Comparison of ENCODE assay signal across 9 mouse cellular contexts in genomic region chr2:85131724-85132123, GRCm38 (mm10). TPM values are rescaled to one million over a fixed set of nuclear protein-coding genes. Genes with fewer than 3 reads are reported as not detected.
DNase-seq lines count a peak whose midpoint lies in the region; ATAC-seq lines count a peak whose summit lies in the region.
"Had no signal": no experiment of that assay in that cellular context is flagged by ENCODE, and none has a peak within 500 bp of the region (broad histone marks: within the 10 kb centered on the region; RNA-seq: fewer than 3 reads in every experiment).

No protein-coding gene starts in this region.

- WGBS in hindbrain, embryonic 13.5 days, result 10% methylated on average over 1 of the region's 1 CpGs
- WGBS in hindbrain, embryonic 14.5 days, result 17% methylated on average over 1 of the region's 1 CpGs
- WGBS in lung, embryonic 16.5 days, result 10% methylated on average over 1 of the region's 1 CpGs
- WGBS in heart, embryonic 16.5 days, result 0% methylated on average over 1 of the region's 1 CpGs
- WGBS in stomach, embryonic 16.5 days, result 24% methylated on average over 1 of the region's 1 CpGs

- no peaks in the 10 kb centered on the region for H3K36me3 ChIP-seq in hindbrain, embryonic 13.5 days
- H3K36me3 ChIP-seq in hindbrain, embryonic 14.5 days (replicated peaks; ENCODE audit: control insufficient read depth, insufficient read depth), result no peaks in the 10 kb centered on the region
- H3K36me3 ChIP-seq in lung, embryonic 16.5 days (ENCODE audit: control insufficient read depth, insufficient read depth, low read length), result no peaks in the 10 kb centered on the region
- no peaks in the 10 kb centered on the region for H3K36me3 ChIP-seq in heart, embryonic 16.5 days (ENCODE audit: control insufficient read depth, insufficient read depth)
- no peaks in the 10 kb centered on the region for H3K36me3 ChIP-seq in stomach, embryonic 16.5 days (ENCODE audit: control insufficient read depth, insufficient read depth, low read length)

- no peak for DNase-seq in hindbrain, embryonic 14.5 days (ENCODE audit: low spot score)
- DNase-seq in lung, postnatal 25 days (ENCODE audit: low spot score), result no peak
- no peak for DNase-seq in retina, postnatal 1 day
- DNase-seq: cerebellum, postnatal 10 days; right cerebral cortex, postnatal 14 days had no signal

- no peak overlapping the region for H3K4me3 ChIP-seq in hindbrain, embryonic 13.5 days
- H3K4me3 ChIP-seq in hindbrain, embryonic 14.5 days (replicated peaks; ENCODE audit: low read length), result no peak overlapping the region
- no peak overlapping the region for H3K4me3 ChIP-seq in lung, embryonic 16.5 days (ENCODE audit: low read length)
- no peak overlapping the region for H3K4me3 ChIP-seq in heart, embryonic 16.5 days (ENCODE audit: low read length)
- no peak overlapping the region for H3K4me3 ChIP-seq in stomach, embryonic 16.5 days (replicated peaks; ENCODE audit: low read length)

- no peaks in the 10 kb centered on the region for H3K4me1 ChIP-seq in hindbrain, embryonic 13.5 days (replicated peaks)
- no peaks in the 10 kb centered on the region for H3K4me1 ChIP-seq in hindbrain, embryonic 14.5 days (replicated peaks; ENCODE audit: control insufficient read depth, insufficient read depth, low read length)
- H3K4me1 ChIP-seq in lung, embryonic 16.5 days (replicated peaks; ENCODE audit: control insufficient read depth, insufficient read depth, low read length), result no peaks in the 10 kb centered on the region
- H3K4me1 ChIP-seq in heart, embryonic 16.5 days (ENCODE audit: control insufficient read depth, insufficient read depth, low read length), result peaks cover 10% of the 10 kb centered on the region
- H3K4me1 ChIP-seq in stomach, embryonic 16.5 days (ENCODE audit: control insufficient read depth, insufficient read depth, low read length), result peaks cover 6% of the 10 kb centered on the region; the same call in 1 of the 2 replicates

- peak; percentile 55; the same call in 1 of the 2 replicates for ATAC-seq in hindbrain, embryonic 13.5 days (ENCODE audit: low FRiP score)
- ATAC-seq in hindbrain, embryonic 14.5 days (ENCODE audit: low FRiP score), result no peak
- ATAC-seq in lung, embryonic 16.5 days (ENCODE audit: low read depth), result peak; percentile 65
- ATAC-seq in heart, embryonic 16.5 days (replicated peaks; ENCODE audit: extremely low read depth, insufficient read depth, low FRiP score), result peak; percentile 33
- ATAC-seq in stomach, embryonic 16.5 days (ENCODE audit: insufficient read depth, low FRiP score), result peak; percentile 33; the same call in 1 of the 2 replicates

- H3K27me3 ChIP-seq in hindbrain, embryonic 13.5 days, result no peaks in the 10 kb centered on the region
- no peaks in the 10 kb centered on the region for H3K27me3 ChIP-seq in hindbrain, embryonic 14.5 days (ENCODE audit: control insufficient read depth, insufficient read depth, low read length)
- no peaks in the 10 kb centered on the region for H3K27me3 ChIP-seq in lung, embryonic 16.5 days (ENCODE audit: control insufficient read depth, insufficient read depth, low read depth, low read length)
- no peaks in the 10 kb centered on the region for H3K27me3 ChIP-seq in heart, embryonic 16.5 days (ENCODE audit: control insufficient read depth, insufficient read depth, low read length)
- H3K27me3 ChIP-seq in stomach, embryonic 16.5 days (ENCODE audit: control insufficient read depth, insufficient read depth, low read length), result no peaks in the 10 kb centered on the region

- no peaks in the 10 kb centered on the region for H3K9me3 ChIP-seq in hindbrain, embryonic 13.5 days
- no peaks in the 10 kb centered on the region for H3K9me3 ChIP-seq in hindbrain, embryonic 14.5 days (ENCODE audit: control insufficient read depth, low read length)
- H3K9me3 ChIP-seq in lung, embryonic 16.5 days (ENCODE audit: control insufficient read depth, low read length), result no peaks in the 10 kb centered on the region
- H3K9me3 ChIP-seq in heart, embryonic 16.5 days (replicated peaks; ENCODE audit: control insufficient read depth, low read length), result no peaks in the 10 kb centered on the region
- H3K9me3 ChIP-seq in stomach, embryonic 16.5 days (replicated peaks; ENCODE audit: control insufficient read depth, low read length), result no peaks in the 10 kb centered on the region

- H3K27ac ChIP-seq in hindbrain, embryonic 13.5 days, result no peak overlapping the region
- H3K27ac ChIP-seq in hindbrain, embryonic 14.5 days, result no peak overlapping the region
- H3K27ac ChIP-seq in lung, embryonic 16.5 days (ENCODE audit: low read length), result no peak overlapping the region; the same call in 1 of the 2 replicates
- H3K27ac ChIP-seq in heart, embryonic 16.5 days (ENCODE audit: low read length), result no peak overlapping the region; the same call in 1 of the 2 replicates
- H3K27ac ChIP-seq in stomach, embryonic 16.5 days (ENCODE audit: low read length), result no peak overlapping the region

- H3K4me2 ChIP-seq in hindbrain, embryonic 13.5 days, result no peak overlapping the region
- no peak overlapping the region for H3K4me2 ChIP-seq in hindbrain, embryonic 14.5 days (replicated peaks)
- no peak overlapping the region for H3K4me2 ChIP-seq in lung, embryonic 16.5 days (ENCODE audit: low read depth, low read length)
- no peak overlapping the region for H3K4me2 ChIP-seq in heart, embryonic 16.5 days (ENCODE audit: low read depth, low read length)
- H3K4me2 ChIP-seq in stomach, embryonic 16.5 days (ENCODE audit: low read depth, low read length), result no peak overlapping the region

- no peak overlapping the region for H3K9ac ChIP-seq in hindbrain, embryonic 13.5 days
- no peak overlapping the region for H3K9ac ChIP-seq in hindbrain, embryonic 14.5 days
- H3K9ac ChIP-seq in lung, embryonic 16.5 days (ENCODE audit: low read length), result no peak overlapping the region
- no peak overlapping the region for H3K9ac ChIP-seq in heart, embryonic 16.5 days (ENCODE audit: low read length)
- H3K9ac ChIP-seq in stomach, embryonic 16.5 days (ENCODE audit: low read length), result no peak overlapping the region

RNA-seq across cellular contexts. Expression of gene Aplnr, which starts 4.3 kb away (rescaled TPM):
- polyA plus RNA-seq in hindbrain, embryonic 13.5 days (2015; fragmentation: Nextera tagmentation; extraction: Ambion mirVana), result 31.7 and 39.0 TPM in 2 replicates
- polyA plus RNA-seq in hindbrain, embryonic 14.5 days (2014; fragmentation: Nextera tagmentation; extraction: Ambion mirVana), result 29.2 and 35.2 TPM in 2 replicates
- 172 and 194 TPM in 2 replicates for polyA plus RNA-seq in lung, embryonic 16.5 days (2015; fragmentation: Nextera tagmentation; extraction: Ambion mirVana)
- polyA plus RNA-seq in heart, embryonic 16.5 days (2015; fragmentation: Nextera tagmentation; extraction: Ambion mirVana), result 42.9 and 53.3 TPM in 2 replicates
- polyA plus RNA-seq in stomach, embryonic 16.5 days (2015; fragmentation: Nextera tagmentation; extraction: Ambion mirVana), result 75.8 and 81.7 TPM in 2 replicates
